Mouse (Mus musculus): ENCODE measurements around the gene Gas2l2.

DNA sequence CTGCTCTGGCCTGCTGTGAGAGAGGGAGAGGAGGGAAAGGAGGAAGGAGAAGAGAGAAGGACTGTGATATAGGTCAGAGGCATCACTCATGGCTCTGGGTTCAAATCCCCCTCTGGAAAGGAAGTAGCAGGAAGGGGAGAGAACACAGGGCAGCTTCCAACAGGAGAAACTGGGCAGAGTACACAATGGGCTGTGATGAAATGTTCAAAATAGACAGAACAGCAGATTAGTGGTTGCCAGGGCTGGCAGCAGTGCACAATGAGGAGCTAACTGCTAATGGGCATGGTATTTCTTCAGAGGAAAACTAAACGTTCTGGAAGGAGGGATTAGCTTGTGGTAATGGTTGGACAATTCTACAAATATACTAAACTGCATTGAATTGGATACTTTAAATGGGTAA, 21.3 kb upstream of the Gas2l2 start:
- no peak for TF ChIP-seq CTCF (conservative IDR thresholded peaks at IDR 0.05; ENCODE audit: low read length)
- TF ChIP-seq NANOG (IDR thresholded peaks at IDR 0.05; ENCODE audit: borderline replicate concordance, low read length) = no peak
- TF ChIP-seq POU5F1 (IDR thresholded peaks at IDR 0.05; ENCODE audit: borderline replicate concordance, low read length) = no peak

All from E14TG2a.4 (cell line).